Mouse (Mus musculus): ENCODE data around the gene 4930522H14Rik.

The 4930522H14Rik gene

DNA sequence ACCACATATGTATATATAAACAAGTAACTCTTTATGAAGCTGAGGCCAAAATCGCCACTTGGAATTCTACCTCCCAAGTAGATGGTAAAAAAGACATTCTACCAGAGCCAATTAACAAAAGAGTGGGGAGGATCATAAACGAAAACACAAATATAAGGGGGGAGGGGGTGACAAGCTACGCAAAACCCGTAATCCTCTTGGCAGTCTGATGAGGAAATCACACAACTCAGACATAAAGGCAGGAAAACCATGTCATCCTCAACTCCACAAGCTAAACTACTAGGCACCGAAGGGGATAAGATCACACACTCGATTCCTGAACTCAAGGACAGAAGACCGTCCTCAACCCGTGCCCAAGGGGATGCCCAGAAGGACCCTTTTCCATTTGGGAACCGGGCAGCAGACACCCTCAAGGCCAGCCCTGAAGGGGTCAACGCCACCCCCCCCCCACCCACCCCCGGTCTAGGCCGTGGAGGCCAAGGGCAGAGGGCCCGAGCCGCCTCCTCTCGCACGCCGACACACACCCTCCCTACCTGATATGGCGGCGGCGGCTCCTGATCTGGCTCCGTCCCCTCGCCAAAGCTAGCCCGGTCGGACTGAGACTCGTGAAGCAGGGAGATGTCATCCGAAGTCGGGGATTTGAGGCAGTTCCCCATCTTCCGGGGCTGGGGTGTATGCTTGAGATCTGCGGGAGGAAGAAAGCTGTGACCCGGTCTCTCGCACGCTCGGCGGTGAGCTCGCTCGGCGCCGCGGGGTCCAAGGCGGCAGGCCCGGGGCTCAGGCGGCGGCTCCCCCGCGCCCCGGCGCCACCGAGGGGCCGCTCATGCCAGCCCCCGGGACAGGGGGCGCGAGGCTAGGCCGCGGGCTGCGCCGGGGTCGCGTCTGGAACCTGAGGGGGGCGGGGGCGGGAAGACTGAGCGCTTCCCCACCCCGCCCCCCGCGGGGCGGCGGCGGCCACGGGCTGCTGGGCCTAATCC is 55.2 kb downstream of the 4930522H14Rik start:
- DNase-seq (ENCODE audit: low spot score in 2 of 2) = peak; percentile 12 to 48

DNA sequence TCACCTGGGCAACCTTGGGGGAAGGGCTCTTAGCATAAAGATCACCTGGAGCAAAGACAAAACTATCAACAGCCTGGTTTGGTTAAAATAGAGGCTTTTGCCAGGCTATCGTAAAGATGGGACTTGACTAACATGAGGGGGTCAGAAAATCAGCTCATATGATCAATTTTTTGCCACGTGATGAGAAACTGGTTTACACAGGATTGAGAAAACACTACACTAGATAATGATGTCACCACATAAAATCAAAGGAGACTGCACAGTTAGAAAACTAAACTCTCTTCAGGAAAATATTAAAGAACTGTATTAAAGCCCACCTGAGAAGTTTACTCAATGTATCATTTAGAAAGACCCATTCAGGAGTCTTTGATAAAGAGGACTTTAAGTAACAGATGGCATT is 56.0 kb downstream of the 4930522H14Rik start:
- DNase-seq (ENCODE audit: low spot score in 2 of 2) = no peak

DNA sequence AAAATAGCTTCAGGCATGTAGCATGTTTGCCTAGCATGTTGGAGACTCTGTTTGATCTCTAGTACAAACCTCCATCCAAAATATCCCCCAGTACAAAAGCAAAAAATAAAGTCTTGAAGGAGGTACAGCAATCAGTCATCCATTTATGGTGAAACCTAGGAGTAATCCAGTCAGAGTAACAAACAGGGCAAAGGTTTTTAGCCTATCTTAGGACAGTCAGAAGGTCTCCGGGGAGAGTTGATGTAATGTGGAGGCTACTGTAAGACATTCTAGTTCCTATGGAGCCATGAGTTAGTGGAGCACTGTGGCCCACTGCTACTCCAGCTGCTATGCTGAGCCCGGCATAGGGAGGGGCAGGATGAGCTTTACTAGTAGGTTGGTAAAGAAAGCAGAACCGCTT is 58.5 kb downstream of the 4930522H14Rik start:
- DNase-seq (ENCODE audit: low spot score in 2 of 2) = no peak

DNA sequence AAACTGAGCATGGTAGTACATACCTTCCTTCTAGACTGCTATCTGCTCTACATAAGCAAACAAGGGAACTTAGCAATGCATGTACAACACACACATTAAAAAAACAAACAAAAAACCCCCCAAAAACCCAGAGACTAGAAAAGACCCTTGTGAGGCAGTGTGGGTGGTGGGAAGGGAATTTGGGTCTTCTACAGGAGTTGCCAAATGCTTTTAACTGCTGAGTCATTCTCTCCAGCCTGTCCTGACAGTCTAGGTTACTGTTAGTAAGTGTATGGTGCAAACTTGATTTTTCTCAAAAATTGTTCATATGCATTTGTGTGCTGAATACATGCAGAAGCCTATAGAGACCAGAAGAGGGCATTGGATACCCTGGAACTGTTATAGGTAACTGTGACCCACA is 59.5 kb downstream of the 4930522H14Rik start:
- DNase-seq (ENCODE audit: low spot score in 2 of 2) = no peak

DNA sequence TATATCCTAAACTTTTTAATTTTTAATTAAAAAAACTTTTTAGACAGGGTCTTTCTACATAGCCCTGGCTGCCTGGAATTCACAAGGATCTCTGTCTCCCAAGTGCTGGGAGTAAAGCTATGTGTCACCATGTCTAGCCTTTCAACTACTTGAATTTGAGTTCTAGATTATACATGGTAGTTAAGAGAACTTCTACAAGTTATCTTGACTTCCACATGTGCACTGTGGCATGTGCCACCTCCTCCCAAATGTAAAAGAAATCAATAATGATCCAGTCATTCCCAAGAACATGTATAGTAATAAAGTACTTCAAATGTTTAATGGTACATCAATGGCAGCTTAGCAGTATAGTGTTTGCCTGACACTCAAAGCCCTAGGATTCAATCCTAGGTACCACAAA is 63.4 kb downstream of the 4930522H14Rik start:
- no peak for DNase-seq (ENCODE audit: low spot score in 2 of 2)

DNA sequence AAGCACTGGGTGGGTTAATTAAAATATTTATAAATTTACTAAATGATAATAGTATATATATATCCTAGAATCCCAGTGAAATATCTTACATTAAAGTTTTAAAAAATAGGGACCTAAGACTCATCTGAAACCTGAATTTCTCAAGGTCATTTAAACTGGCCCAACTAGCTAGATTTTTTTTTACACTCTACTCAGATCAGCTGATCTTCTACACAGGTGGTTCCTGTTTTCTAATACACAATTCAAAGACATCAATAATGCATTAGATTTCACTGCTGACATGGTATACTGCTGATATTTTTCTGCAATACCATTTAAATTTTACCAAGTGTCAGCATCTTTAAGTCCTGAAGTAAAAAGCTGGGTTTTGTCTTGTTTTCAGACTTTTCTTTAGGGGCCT is 67.2 kb downstream of the 4930522H14Rik start:
- DNase-seq (ENCODE audit: low spot score in 2 of 2) = no peak

DNA sequence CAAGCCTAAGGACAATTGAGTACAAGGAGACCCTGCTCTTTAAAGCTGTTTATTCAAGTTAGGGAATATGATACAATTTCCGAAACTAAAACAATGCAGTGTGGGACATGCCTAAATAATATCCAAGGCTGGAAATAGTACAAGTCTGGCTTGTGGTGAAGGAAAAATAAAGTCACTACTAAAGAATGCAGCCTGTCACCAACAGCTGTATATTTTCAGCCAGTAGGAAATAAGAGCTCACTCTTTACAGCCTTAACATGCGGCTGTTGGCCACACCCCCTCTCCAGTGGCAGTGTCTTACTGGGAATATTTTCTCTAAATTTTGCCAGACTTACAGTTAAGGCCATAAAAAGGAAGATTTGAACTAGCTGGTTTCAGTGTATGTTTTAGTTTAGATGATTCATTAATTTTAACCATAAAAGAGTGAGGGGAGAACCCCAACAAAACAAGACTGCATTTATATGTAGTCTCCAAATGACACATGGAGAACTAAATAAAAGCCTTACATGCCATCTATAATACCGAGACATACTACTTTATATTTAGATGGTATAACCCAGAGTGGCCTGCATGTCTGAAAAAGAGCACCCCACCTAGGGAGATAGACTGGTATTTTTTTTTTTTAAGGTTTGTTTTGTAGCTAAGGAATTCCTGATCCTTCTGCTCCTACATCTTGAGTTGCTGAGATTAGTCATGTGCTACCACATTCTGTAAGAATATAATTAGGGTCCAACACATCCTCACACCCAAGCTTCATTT is 70.5 kb downstream of the 4930522H14Rik start:
- no peak for DNase-seq (ENCODE audit: low spot score in 2 of 2)

DNA sequence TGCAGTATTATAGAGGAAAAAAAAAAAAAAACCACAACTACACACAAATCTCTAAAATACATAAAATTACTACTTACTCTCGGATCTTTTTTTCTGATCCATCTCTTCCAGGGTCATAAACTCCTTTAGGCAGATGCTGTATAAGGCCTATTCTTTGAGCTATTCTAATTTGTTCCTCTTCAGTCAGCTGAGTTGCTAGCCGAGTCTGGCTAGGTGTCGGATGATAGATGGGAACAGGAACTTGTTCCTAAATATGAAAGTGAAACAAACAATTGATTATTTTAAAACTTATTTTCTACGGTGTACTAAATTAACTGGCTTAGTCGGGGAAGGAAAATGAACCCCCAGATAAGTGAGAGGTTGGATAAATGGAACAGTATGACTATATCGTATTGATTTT is 74.3 kb downstream of the 4930522H14Rik start:
- no peak for DNase-seq (ENCODE audit: low spot score in 2 of 2)

Data from frontal cortex, postnatal 10 days (tissue).